Mouse (Mus musculus) forebrain, embryonic 11.5 days (tissue): ENCODE results near the gene Armh1. TPM values are rescaled to one million over a fixed set of nuclear protein-coding genes. Genes with fewer than 3 reads are reported as not detected.
"Not testable (repeated sequence)": the region's sequence is repeated elsewhere in the genome, so short reads cannot be mapped to it uniquely, and the experiment has no call there.

Source experiments
- ATAC-seq: fragments of 200-750 bp; cut with Nextera tagmentation; replicated peaks from 2 replicates; pipeline ENCODE4 v1.8.0; 2017; ENCODE audit warnings: moderate TSS enrichment; ENCODE audit not compliant: low FRiP score
- DNase-seq: peaks from one replicate; pipeline ENCODE4 v3.0.0-alpha.2; 2017; ENCODE audit warnings: low spot score
- H3K27ac ChIP-seq: fragments of 300-500 bp; sonication (generic); 2 replicates; pipeline ENCODE4 v1.5.1; 2014; ENCODE audit warnings: low read depth, low read length
- H3K27me3 ChIP-seq: fragments of 300-500 bp; sonication (generic); 2 replicates; pipeline ENCODE4 v1.6.1; 2014; ENCODE audit warnings: mild to moderate bottlenecking, low read length, mixed read lengths; ENCODE audit not compliant: control insufficient read depth, insufficient read depth
- H3K36me3 ChIP-seq: fragments of 300-500 bp; sonication (generic); 2 replicates; pipeline ENCODE4 v1.6.1; 2014; ENCODE audit warnings: mild to moderate bottlenecking, low read length, moderate library complexity, mixed read lengths; ENCODE audit not compliant: control insufficient read depth, insufficient read depth
- H3K4me1 ChIP-seq: fragments of 300-500 bp; sonication (generic); replicated peaks from 2 replicates; pipeline ENCODE4 v1.6.1; 2014; ENCODE audit warnings: low read length, mixed read lengths; ENCODE audit not compliant: control insufficient read depth, insufficient read depth
- H3K4me2 ChIP-seq: fragments of 300-500 bp; sonication (generic); 2 replicates; pipeline ENCODE4 v1.6.1; 2014; ENCODE audit warnings: low read depth, mild to moderate bottlenecking, low read length, moderate library complexity, mixed read lengths; ENCODE audit not compliant: severe bottlenecking
- H3K4me3 ChIP-seq: fragments of 300-500 bp; sonication (generic); 2 replicates; pipeline ENCODE4 v1.5.1; 2014; ENCODE audit warnings: low read depth, low read length
- H3K9ac ChIP-seq: fragments of 300-500 bp; sonication (generic); 2 replicates; pipeline ENCODE4 v1.6.1; 2014; ENCODE audit warnings: low read length
- H3K9me3 ChIP-seq: fragments of 300-500 bp; sonication (generic); 2 replicates; pipeline ENCODE4 v1.6.1; 2016; ENCODE audit warnings: low read length, mixed read lengths; ENCODE audit not compliant: control insufficient read depth
- WGBS: fragments of 180-500 bp; shearing (Covaris S2); extraction: QIAGEN DNeasy Blood & Tissue Kit; methylation state at CpG from one replicate; pipeline ENCODE4 v1.1.7; 2014; 5-methylcytosine and 5-hydroxymethylcytosine counted together
- polyA plus RNA-seq: library from polyadenylated mRNA; unstranded; fragments of >200 nt; fragmentation: Nextera tagmentation; extraction: Ambion mirVana; gene quantifications from 2 replicates; pipeline ENCODE4 v1.2.1, GENCODE M21; 2014

Gene Armh1
- polyA plus RNA-seq, 1 experiment from 2014 or later = 0.49 TPM

GRCm38 (mm10) chr4:117202046-117202991 is 49.6 kb downstream of the Armh1 start:
- H3K4me2 ChIP-seq = peak overlapping the region; percentile 44; the same call in 1 of the 2 replicates
- H3K4me3 ChIP-seq = peak overlapping the region; percentile 19
- peak overlapping the region; percentile 20 for H3K27ac ChIP-seq
- ATAC-seq (peak; percentile 85), DNase-seq (peak; percentile 61)
- WGBS = 1% methylated on average over 25 of the region's 25 CpGs
- H3K4me1 ChIP-seq = no peaks in the 10 kb centered on the region
- H3K36me3 ChIP-seq = no peaks in the 10 kb centered on the region
- H3K9me3 ChIP-seq = no peaks in the 10 kb centered on the region
- H3K9ac ChIP-seq = peak overlapping the region; percentile 47; the same call in 1 of the 2 replicates
- no peaks in the 10 kb centered on the region for H3K27me3 ChIP-seq

- Histone ChIP-seq H3K4me3 (no peak overlapping the region), H3K9me3 (no peaks in the 10 kb centered on the region), H3K27ac (no peak overlapping the region), H3K4me2 (no peak overlapping the region), H3K4me1 (0 out of 2 replicates have a peak, but pooled peaks cover 2% of the 10 kb centered on the region), H3K9ac (no peak overlapping the region), H3K36me3 (no peaks in the 10 kb centered on the region), H3K27me3 (no peaks in the 10 kb centered on the region)
- 94% methylated on average over 14 of the region's 14 CpGs for WGBS
- DNase-seq (no peak), ATAC-seq (no peak)
These were observed 60.1 kb downstream of the Armh1 start for GRCm38 (mm10) chr4:117191804-117192203.

GRCm38 (mm10) chr4:117190660-117191059 is 61.3 kb downstream of the Armh1 start:
- Histone ChIP-seq H3K27ac (no peak overlapping the region), H3K27me3 (no peaks in the 10 kb centered on the region), H3K4me1 (0 out of 2 replicates have a peak, but pooled peaks cover 2% of the 10 kb centered on the region), H3K4me2 (no peak overlapping the region), H3K4me3 (no peak overlapping the region), H3K9ac (no peak overlapping the region), H3K36me3 (no peaks in the 10 kb centered on the region), H3K9me3 (no peaks in the 10 kb centered on the region)
- ATAC-seq = no peak
- WGBS = 70% methylated on average over 7 of the region's 7 CpGs
- no peak for DNase-seq

- Histone ChIP-seq H3K4me3 (no peak overlapping the region), H3K27ac (peak overlapping the region; percentile 65; the same call in 1 of the 2 replicates)
- WGBS = 1% methylated on average over 9 of the region's 9 CpGs
These were observed 61.9 kb downstream of the Armh1 start for GRCm38 (mm10) chr4:117189856-117190543.

GRCm38 (mm10) chr4:117189382-117189855 is 62.5 kb downstream of the Armh1 start:
- Histone ChIP-seq H3K4me1 (0 out of 2 replicates have a peak, but pooled peaks cover 2% of the 10 kb centered on the region), H3K4me2 (peak overlapping the region; percentile 37), H3K4me3 (peak overlapping the region; percentile 19; the same call in 1 of the 2 replicates), H3K27ac (peak overlapping the region; percentile 65; the same call in 1 of the 2 replicates), H3K27me3 (no peaks in the 10 kb centered on the region), H3K36me3 (no peaks in the 10 kb centered on the region), H3K9me3 (no peaks in the 10 kb centered on the region), H3K9ac (peak overlapping the region; percentile 37; the same call in 1 of the 2 replicates)
- DNase-seq = peak; percentile 87
- 1% methylated on average over 16 of the region's 16 CpGs for WGBS
- peak; percentile 76 for ATAC-seq

More at GRCm38 (mm10) chr4:117189856-117190543, 61.9 kb downstream of the Armh1 start:
- Histone ChIP-seq H3K36me3 (no peaks in the 10 kb centered on the region), H3K27me3 (no peaks in the 10 kb centered on the region), H3K4me1 (0 out of 2 replicates have a peak, but pooled peaks cover 2% of the 10 kb centered on the region), H3K9ac (peak overlapping the region; percentile 25; the same call in 1 of the 2 replicates), H3K4me2 (peak overlapping the region; percentile 37; the same call in 1 of the 2 replicates), H3K9me3 (no peaks in the 10 kb centered on the region)
- DNase-seq = peak; percentile 75
- ATAC-seq = peak; percentile 89

- WGBS = 59% methylated on average over 3 of the region's 3 CpGs
- no peaks in the 10 kb centered on the region for H3K9me3 ChIP-seq
- no peaks in the 10 kb centered on the region for H3K36me3 ChIP-seq
- H3K4me1 ChIP-seq = 0 out of 2 replicates have a peak, but pooled peaks cover 2% of the 10 kb centered on the region
- no peaks in the 10 kb centered on the region for H3K27me3 ChIP-seq
- no peak overlapping the region for H3K27ac ChIP-seq
- no peak for DNase-seq
- ATAC-seq = no peak; the same call in 1 of the 2 replicates
- peak overlapping the region; percentile 19; the same call in 1 of the 2 replicates for H3K4me3 ChIP-seq
- H3K4me2 ChIP-seq = peak overlapping the region; percentile 37
- H3K9ac ChIP-seq = peak overlapping the region; percentile 37; the same call in 1 of the 2 replicates
These were observed 63.0 kb downstream of the Armh1 start for GRCm38 (mm10) chr4:117188969-117189368.

- WGBS = 12% methylated on average over 9 of the region's 9 CpGs
- H3K9me3 ChIP-seq, H3K4me1 ChIP-seq, H3K27me3 ChIP-seq, H3K27ac ChIP-seq, H3K36me3 ChIP-seq, DNase-seq: not testable (repeated sequence)
- Histone ChIP-seq H3K4me2 (peak overlapping the region; percentile 59), H3K9ac (peak overlapping the region; percentile 79), H3K4me3 (peak overlapping the region; percentile 79)
- peak; percentile 57 for ATAC-seq
These were observed 69.2 kb downstream of the Armh1 start for GRCm38 (mm10) chr4:117182759-117183096.
